Mouse (Mus musculus): ENCODE results near the gene Gm21887. TPM values are rescaled to one million over a fixed set of nuclear protein-coding genes. Genes with fewer than 3 reads are reported as not detected.
"Not testable (repeated sequence)": the region's sequence is repeated elsewhere in the genome, so short reads cannot be mapped to it uniquely, and the experiment has no call there.

The Gm21887 gene
- polyA plus RNA-seq, 1 experiment from 2014 or later = 294 TPM

GRCm38 (mm10) chrX:170020690-170021050 is 11.2 kb downstream of the Gm21887 start:
- Histone ChIP-seq H3K36me3 (ENCODE audit: control insufficient read depth, insufficient read depth, low read length) (peaks cover 40% of the 10 kb centered on the region), H3K9me3 (ENCODE audit: control insufficient read depth, low read depth, low read length) (peaks cover 24% of the 10 kb centered on the region)
- WGBS = 47% methylated on average over 9 of the region's 9 CpGs

DNA sequence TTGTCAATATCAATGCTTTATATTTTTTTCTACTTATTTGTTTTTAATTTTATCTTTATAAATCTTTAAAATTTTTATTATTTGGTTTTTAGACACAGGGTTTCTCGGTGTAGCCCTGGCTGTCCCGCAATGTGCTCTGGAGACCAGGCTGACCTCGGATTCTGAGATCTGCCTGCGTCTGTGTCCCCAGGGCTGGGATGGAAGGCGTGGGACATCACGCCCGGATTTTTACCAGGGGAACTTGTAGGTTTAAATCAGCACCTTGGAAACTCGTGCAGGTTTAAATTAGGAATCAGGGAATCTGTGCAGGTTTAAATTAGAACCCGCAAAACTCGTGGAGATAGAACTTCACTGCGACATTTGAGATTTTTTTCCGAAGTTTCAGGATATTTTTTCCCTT is 11.7 kb downstream of the Gm21887 start:
- not testable (repeated sequence) for H3K9ac ChIP-seq (replicated peaks; ENCODE audit: low read depth, low read length); H3K4me3 ChIP-seq (ENCODE audit: low read depth, low read length); ATAC-seq (ENCODE audit: insufficient number of reproducible peaks, insufficient read depth, low FRiP score, low read depth); H3K4me1 ChIP-seq (ENCODE audit: control insufficient read depth, insufficient read depth, low read length); H3K27ac ChIP-seq (ENCODE audit: low read length); H3K4me2 ChIP-seq (replicated peaks; ENCODE audit: low read depth, low read length); H3K27me3 ChIP-seq (ENCODE audit: control insufficient read depth, insufficient read depth, low read length)
- 76% methylated on average over 12 of the region's 12 CpGs for WGBS
- H3K9me3 ChIP-seq (ENCODE audit: control insufficient read depth, low read depth, low read length) = peaks cover 24% of the 10 kb centered on the region
- H3K36me3 ChIP-seq (ENCODE audit: control insufficient read depth, insufficient read depth, low read length) = peaks cover 40% of the 10 kb centered on the region

More at GRCm38 (mm10) chrX:170020690-170021050, 11.2 kb downstream of the Gm21887 start:
- not testable (repeated sequence) for H3K9ac ChIP-seq (replicated peaks; ENCODE audit: low read depth, low read length); H3K4me1 ChIP-seq (ENCODE audit: control insufficient read depth, insufficient read depth, low read length); H3K4me3 ChIP-seq (ENCODE audit: low read depth, low read length); ATAC-seq (ENCODE audit: insufficient number of reproducible peaks, insufficient read depth, low FRiP score, low read depth); H3K4me2 ChIP-seq (replicated peaks; ENCODE audit: low read depth, low read length); H3K27me3 ChIP-seq (ENCODE audit: control insufficient read depth, insufficient read depth, low read length); H3K27ac ChIP-seq (ENCODE audit: low read length)

- not testable (repeated sequence) for ATAC-seq (ENCODE audit: insufficient number of reproducible peaks, insufficient read depth, low FRiP score, low read depth); H3K9ac ChIP-seq (replicated peaks; ENCODE audit: low read depth, low read length); H3K4me3 ChIP-seq (ENCODE audit: low read depth, low read length); H3K27me3 ChIP-seq (ENCODE audit: control insufficient read depth, insufficient read depth, low read length); H3K4me2 ChIP-seq (replicated peaks; ENCODE audit: low read depth, low read length); H3K27ac ChIP-seq (ENCODE audit: low read length); H3K4me1 ChIP-seq (ENCODE audit: control insufficient read depth, insufficient read depth, low read length)
- 54% methylated on average over 15 of the region's 15 CpGs for WGBS
- Histone ChIP-seq H3K36me3 (ENCODE audit: control insufficient read depth, insufficient read depth, low read length) (peaks cover 39% of the 10 kb centered on the region), H3K9me3 (ENCODE audit: control insufficient read depth, low read depth, low read length) (peaks cover 24% of the 10 kb centered on the region)
Observed at GRCm38 (mm10) chrX:170021750-170022461, 12.4 kb downstream of the Gm21887 start.

Other genes with a start within 250 kb of the Gm21887 start
- gene 4933400A11Rik, start 230.0 kb upstream of the Gm21887 start, polyA plus RNA-seq (2014; fragmentation: Nextera tagmentation; extraction: Ambion mirVana) = 0.61 TPM in 1 of 2 replicates, not detected in the other